ENCODE assay signal across 10 mouse cellular contexts in the genomic region with DNA sequence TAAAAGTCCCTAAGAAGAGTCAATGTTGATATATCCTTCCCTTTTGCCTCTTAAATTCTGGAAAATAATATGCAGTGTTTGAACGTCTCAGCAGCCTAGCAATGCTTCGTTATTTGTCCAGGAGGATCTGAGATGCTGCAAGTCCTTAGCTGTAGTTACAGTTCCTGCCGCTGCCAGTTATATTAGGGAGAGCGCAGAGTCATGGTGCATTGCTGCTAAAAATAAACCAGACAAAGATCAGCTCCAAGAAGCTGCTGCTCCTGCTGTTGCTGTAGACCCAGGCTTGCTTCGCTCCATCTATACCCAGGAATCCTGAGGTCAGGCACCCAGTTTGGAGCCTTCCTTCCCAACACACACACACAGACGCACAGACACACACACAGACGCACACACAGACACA.
DNase-seq lines count a peak whose midpoint lies in the region; ATAC-seq and TF ChIP-seq lines count a peak whose summit lies in the region.
"Had no signal": no experiment of that assay in that cellular context is flagged by ENCODE, and none has a peak within 500 bp of the region (broad histone marks: within the 10 kb centered on the region; RNA-seq: fewer than 3 reads in every experiment).

No protein-coding gene starts in this region.

- no peaks in the 10 kb centered on the region for H3K36me3 ChIP-seq in limb, embryonic 13.5 days
- no peaks in the 10 kb centered on the region for H3K36me3 ChIP-seq in limb, embryonic 10.5 days
- no peaks in the 10 kb centered on the region for H3K36me3 ChIP-seq in hindbrain, embryonic 16.5 days (ENCODE audit: control insufficient read depth, insufficient read depth, low read length)
- H3K36me3 ChIP-seq in thymus, adult 2 months (ENCODE audit: control insufficient read depth, insufficient read depth, low read length), result no peaks in the 10 kb centered on the region
- H3K36me3 ChIP-seq: embryonic facial prominence, embryonic 15.5 days; neural tube, embryonic 12.5 days had no signal

- no peak overlapping the region for H3K9ac ChIP-seq in limb, embryonic 13.5 days
- no peak overlapping the region for H3K9ac ChIP-seq in hindbrain, embryonic 16.5 days (ENCODE audit: low read depth, low read length)
- H3K9ac ChIP-seq: embryonic facial prominence, embryonic 15.5 days; neural tube, embryonic 12.5 days had no signal

- DNase-seq in cerebellum, adult 11-12 months, result peak; percentile 18
- peak; percentile 16 to 17 for DNase-seq in heart, postnatal 10 days
- no peak for DNase-seq in heart, postnatal 25 days (ENCODE audit: low spot score)
- DNase-seq in limb, embryonic 10.5 days (ENCODE audit: low spot score), result no peak
- DNase-seq in thymus, adult 2 months, result no peak

- no peak overlapping the region for H3K27ac ChIP-seq in limb, embryonic 13.5 days
- H3K27ac ChIP-seq in limb, embryonic 10.5 days, result no peak overlapping the region
- H3K27ac ChIP-seq in hindbrain, embryonic 16.5 days (ENCODE audit: low read depth, low read length), result peak overlapping the region; percentile 35; the same call in 1 of the 2 replicates
- H3K27ac ChIP-seq in thymus, adult 2 months (ENCODE audit: control insufficient read depth, insufficient read depth, low read length), result no peak overlapping the region
- H3K27ac ChIP-seq: embryonic facial prominence, embryonic 15.5 days; neural tube, embryonic 12.5 days had no signal

- H3K27me3 ChIP-seq in limb, embryonic 13.5 days, result no peaks in the 10 kb centered on the region
- H3K27me3 ChIP-seq in limb, embryonic 10.5 days (ENCODE audit: low read depth, poor library complexity, severe bottlenecking), result no peaks in the 10 kb centered on the region
- H3K27me3 ChIP-seq in hindbrain, embryonic 16.5 days (replicated peaks; ENCODE audit: control insufficient read depth, insufficient read depth, low read length), result no peaks in the 10 kb centered on the region
- H3K27me3 ChIP-seq in thymus, adult 2 months (ENCODE audit: control insufficient read depth, insufficient read depth, low read length), result no peaks in the 10 kb centered on the region
- H3K27me3 ChIP-seq: embryonic facial prominence, embryonic 15.5 days; neural tube, embryonic 12.5 days had no signal

- H3K9me3 ChIP-seq in limb, embryonic 13.5 days, result no peaks in the 10 kb centered on the region
- no peaks in the 10 kb centered on the region for H3K9me3 ChIP-seq in limb, embryonic 10.5 days (replicated peaks)
- H3K9me3 ChIP-seq in hindbrain, embryonic 16.5 days (ENCODE audit: control insufficient read depth, low read length), result no peaks in the 10 kb centered on the region
- H3K9me3 ChIP-seq: embryonic facial prominence, embryonic 15.5 days; neural tube, embryonic 12.5 days had no signal

- no peaks in the 10 kb centered on the region for H3K4me1 ChIP-seq in limb, embryonic 13.5 days
- no peaks in the 10 kb centered on the region for H3K4me1 ChIP-seq in limb, embryonic 10.5 days
- H3K4me1 ChIP-seq in hindbrain, embryonic 16.5 days (ENCODE audit: control insufficient read depth, insufficient read depth, low read depth, low read length), result no peaks in the 10 kb centered on the region; the same call in 1 of the 2 replicates
- H3K4me1 ChIP-seq in thymus, adult 2 months (replicated peaks; ENCODE audit: control insufficient read depth, insufficient read depth, low read length), result no peaks in the 10 kb centered on the region
- H3K4me1 ChIP-seq: embryonic facial prominence, embryonic 15.5 days; neural tube, embryonic 12.5 days had no signal

- ATAC-seq in cerebellum, adult (ENCODE audit: insufficient number of reproducible peaks, low FRiP score, low TSS enrichment), result no peak
- ATAC-seq in limb, embryonic 13.5 days (ENCODE audit: low FRiP score, low read depth), result peak; percentile 57; the same call in 1 of the 2 replicates
- ATAC-seq in hindbrain, embryonic 16.5 days, result peak; percentile 82; the same call in 1 of the 2 replicates

- no peak overlapping the region for H3K4me2 ChIP-seq in limb, embryonic 13.5 days (replicated peaks)
- H3K4me2 ChIP-seq in hindbrain, embryonic 16.5 days (ENCODE audit: low read length), result no peak overlapping the region
- H3K4me2 ChIP-seq: embryonic facial prominence, embryonic 15.5 days; neural tube, embryonic 12.5 days had no signal

- no peak for TF ChIP-seq CTCF in thymus, adult 2 months (IDR thresholded peaks at IDR 0.05; ENCODE audit: borderline replicate concordance, control insufficient read depth, extremely low read depth, insufficient read depth, low read length, poor library complexity)

- no peak overlapping the region for H3K4me3 ChIP-seq in limb, embryonic 13.5 days
- H3K4me3 ChIP-seq in limb, embryonic 10.5 days, result no peak overlapping the region
- H3K4me3 ChIP-seq in hindbrain, embryonic 16.5 days (ENCODE audit: low read length), result no peak overlapping the region
- no peak overlapping the region for H3K4me3 ChIP-seq in thymus, adult 2 months (ENCODE audit: control insufficient read depth, insufficient read depth, low read length)
- H3K4me3 ChIP-seq: embryonic facial prominence, embryonic 15.5 days; neural tube, embryonic 12.5 days had no signal

- WGBS in limb, embryonic 13.5 days, result 70% methylated on average over 7 of the region's 7 CpGs
- whole genome bisulfite sequencing in limb, embryonic 10.5 days, result 89% methylated on average over 7 of the region's 7 CpGs
- WGBS in hindbrain, embryonic 16.5 days, result 72% methylated on average over 7 of the region's 7 CpGs
- WGBS in thymus, adult 2 months, result 72% methylated on average over 7 of the region's 7 CpGs

- intact Hi-C loops in heart, postnatal 10 days (cut with DNase I), result no loop called here
- intact Hi-C loops in heart, postnatal 25 days (cut with DNase I), result no loop called here

- no peak for TF ChIP-seq POLR2A in thymus, adult 2 months (IDR thresholded peaks at IDR 0.05; ENCODE audit: control insufficient read depth, extremely low read depth, insufficient read depth, low read length, poor library complexity)

Comparison
In these comparisons a context has a peak if more than half of its experiments do, and no peak if none do; other contexts are left out.
1. DNase-seq: peak in cerebellum, adult 11-12 months (single experiment) and heart, postnatal 10 days (2 of 2); none in heart, postnatal 25 days (single experiment), limb, embryonic 10.5 days (single experiment) and thymus, adult 2 months (single experiment).